Mouse (Mus musculus) heart, embryonic 14.5 days (tissue): ENCODE measurements around the gene Tcp11x2. TPM values are rescaled to one million over a fixed set of nuclear protein-coding genes. Genes with fewer than 3 reads are reported as not detected.

Source experiments
- ATAC-seq: fragments of 200-750 bp; cut with Nextera tagmentation; 2 replicates; pipeline ENCODE4 v1.8.0; 2017; ENCODE audit warnings: low read depth, moderate TSS enrichment; ENCODE audit not compliant: insufficient number of reproducible peaks, insufficient read depth, low FRiP score
- H3K27ac ChIP-seq, 2 experiments: fragments of 200-500 bp in 1 of 2; fragments of 300-500 bp in 1 of 2; sonication (generic) in 1 of 2; replicated peaks in 1 of 2; 2 replicates each; pipeline ENCODE4 v1.5.1; 2012 to 2014; ENCODE audit warnings: low read depth in 2 of 2, low read length in 2 of 2, control low read depth in 1 of 2, mild to moderate bottlenecking in 1 of 2, mixed read lengths in 1 of 2; ENCODE audit not compliant: control insufficient read depth in 1 of 2, insufficient read depth in 1 of 2
- H3K27me3 ChIP-seq: fragments of 300-500 bp; sonication (generic); 2 replicates; pipeline ENCODE4 v1.6.1; 2014; ENCODE audit warnings: mild to moderate bottlenecking, low read length, control low read depth; ENCODE audit not compliant: control insufficient read depth, insufficient read depth
- H3K36me3 ChIP-seq: fragments of 300-500 bp; sonication (generic); 2 replicates; pipeline ENCODE4 v1.6.1; 2014; ENCODE audit warnings: mild to moderate bottlenecking, control low read depth, low read length, mixed read lengths; ENCODE audit not compliant: control insufficient read depth, insufficient read depth
- H3K4me1 ChIP-seq, 2 experiments: fragments of 200-500 bp in 1 of 2; fragments of 300-500 bp in 1 of 2; sonication (generic) in 1 of 2; 2 replicates each; pipeline ENCODE4 v1.6.1; 2012 to 2014; ENCODE audit warnings: low read length in 2 of 2, control low read depth in 1 of 2, mixed read lengths in 1 of 2; ENCODE audit not compliant: control insufficient read depth in 2 of 2, insufficient read depth in 2 of 2
- H3K4me2 ChIP-seq: fragments of 300-500 bp; sonication (generic); 2 replicates; pipeline ENCODE4 v1.6.1; 2014; ENCODE audit warnings: mild to moderate bottlenecking, low read length
- H3K4me3 ChIP-seq, 2 experiments: fragments of 200-500 bp in 1 of 2; fragments of 300-500 bp in 1 of 2; sonication (generic) in 1 of 2; 2 replicates each; pipeline ENCODE4 v1.5.1; 2012 to 2014; ENCODE audit warnings: low read length in 2 of 2, mild to moderate bottlenecking in 2 of 2, control low read depth in 1 of 2, low read depth in 1 of 2, moderate library complexity in 1 of 2; ENCODE audit not compliant: control insufficient read depth in 1 of 2, insufficient read depth in 1 of 2
- H3K9ac ChIP-seq: fragments of 300-500 bp; sonication (generic); 2 replicates; pipeline ENCODE4 v1.6.1; 2014; ENCODE audit warnings: mild to moderate bottlenecking, low read length
- H3K9me3 ChIP-seq: fragments of 300-500 bp; sonication (generic); 2 replicates; pipeline ENCODE4 v1.6.1; 2016; ENCODE audit warnings: low read length, control low read depth; ENCODE audit not compliant: control insufficient read depth
- WGBS: fragments of 180-500 bp; shearing (Covaris S2); extraction: QIAGEN DNeasy Blood & Tissue Kit; methylation state at CpG from one replicate; pipeline ENCODE4 v1.1.7; 2014; 5-methylcytosine and 5-hydroxymethylcytosine counted together
- polyA plus RNA-seq: library from polyadenylated mRNA; unstranded; fragments of >200 nt; fragmentation: Nextera tagmentation; extraction: Ambion mirVana; gene quantifications from 2 replicates; pipeline ENCODE4 v1.2.1, GENCODE M21; 2014

Tcp11x2 gene
- polyA plus RNA-seq, 1 experiment from 2014 or later, result not detected

DNA sequence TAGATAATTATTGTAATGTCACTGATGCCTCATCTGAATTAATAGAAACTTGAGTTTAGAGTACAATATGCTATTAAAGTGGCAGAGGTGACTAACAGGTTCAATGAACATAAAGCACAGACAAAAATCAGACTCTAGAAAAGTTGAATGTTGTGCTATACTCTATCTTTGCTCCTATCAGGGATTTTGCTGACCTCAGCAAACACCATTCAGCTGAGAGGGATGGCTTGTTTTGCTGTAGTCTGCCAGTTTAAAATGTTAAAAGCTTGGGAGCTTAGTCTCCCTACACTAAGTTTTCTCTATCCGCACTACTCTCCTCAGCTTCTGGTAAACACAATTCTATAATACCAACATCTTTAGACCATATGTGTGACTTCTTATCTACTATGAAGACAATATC, 9.5 kb upstream of the Tcp11x2 start:
- Histone ChIP-seq H3K4me2 (no peak overlapping the region), H3K9ac (no peak overlapping the region), H3K36me3 (no peaks in the 10 kb centered on the region), H3K4me1 (no peaks in the 10 kb centered on the region), H3K4me3 (no peak overlapping the region), H3K27me3 (no peaks in the 10 kb centered on the region), H3K27ac (no peak overlapping the region), H3K9me3 (no peaks in the 10 kb centered on the region)
- ATAC-seq, result no peak
- WGBS, result 78% methylated on average over 1 of the region's 1 CpGs

DNA sequence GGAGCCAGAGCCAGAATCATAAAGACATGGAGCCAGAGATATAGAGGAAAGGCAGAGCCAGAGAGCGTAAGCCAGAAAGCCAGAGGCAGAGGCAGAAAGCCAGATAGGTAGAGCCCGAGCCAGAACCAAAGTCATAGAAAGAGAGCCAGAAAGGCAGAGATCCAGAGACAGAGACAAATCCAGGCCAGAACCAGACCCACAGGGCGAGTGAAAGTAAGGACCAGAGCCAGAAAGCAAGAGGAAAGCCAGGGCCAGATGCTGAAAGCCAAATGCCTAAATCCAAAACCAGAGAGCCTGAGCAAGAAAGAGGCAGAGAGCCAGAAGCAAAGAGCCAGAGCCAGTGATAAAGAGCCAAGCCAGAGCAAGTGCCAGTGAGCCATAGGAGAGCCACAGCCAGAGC, 5.8 kb downstream of the Tcp11x2 start:
- ATAC-seq, result no peak
- Histone ChIP-seq H3K4me3 (no peak overlapping the region), H3K4me1 (no peaks in the 10 kb centered on the region), H3K9ac (no peak overlapping the region), H3K27me3 (no peaks in the 10 kb centered on the region), H3K27ac (no peak overlapping the region), H3K4me2 (no peak overlapping the region), H3K36me3 (no peaks in the 10 kb centered on the region), H3K9me3 (no peaks in the 10 kb centered on the region)
- WGBS, result 67% methylated on average over 3 of the region's 3 CpGs

DNA sequence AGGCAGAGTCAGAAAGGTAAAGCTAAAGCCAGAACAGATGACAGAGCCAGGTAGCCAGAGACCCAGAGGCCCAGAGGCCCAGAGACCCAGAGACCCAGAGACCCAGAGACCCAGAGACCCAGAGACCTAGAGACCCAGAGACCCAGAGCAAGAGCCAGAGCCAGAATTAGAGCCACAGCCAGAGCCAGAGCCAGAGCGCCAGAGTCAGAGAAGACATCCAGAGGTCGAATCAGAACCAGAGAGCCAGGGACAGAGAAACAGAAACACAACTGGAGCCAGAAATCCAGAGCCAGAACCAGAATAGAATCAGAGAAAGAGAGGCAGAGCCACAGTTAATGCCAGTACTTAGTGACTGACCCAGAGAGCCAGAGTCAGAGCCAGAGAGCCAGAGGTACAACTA, 11.7 kb downstream of the Tcp11x2 start:
- no peak for ATAC-seq
- Histone ChIP-seq H3K9me3 (no peaks in the 10 kb centered on the region), H3K27me3 (no peaks in the 10 kb centered on the region), H3K4me3 (no peak overlapping the region), H3K9ac (no peak overlapping the region), H3K4me1 (no peaks in the 10 kb centered on the region), H3K27ac (no peak overlapping the region), H3K36me3 (no peaks in the 10 kb centered on the region), H3K4me2 (no peak overlapping the region)
- 69% methylated on average over 2 of the region's 2 CpGs for WGBS

DNA sequence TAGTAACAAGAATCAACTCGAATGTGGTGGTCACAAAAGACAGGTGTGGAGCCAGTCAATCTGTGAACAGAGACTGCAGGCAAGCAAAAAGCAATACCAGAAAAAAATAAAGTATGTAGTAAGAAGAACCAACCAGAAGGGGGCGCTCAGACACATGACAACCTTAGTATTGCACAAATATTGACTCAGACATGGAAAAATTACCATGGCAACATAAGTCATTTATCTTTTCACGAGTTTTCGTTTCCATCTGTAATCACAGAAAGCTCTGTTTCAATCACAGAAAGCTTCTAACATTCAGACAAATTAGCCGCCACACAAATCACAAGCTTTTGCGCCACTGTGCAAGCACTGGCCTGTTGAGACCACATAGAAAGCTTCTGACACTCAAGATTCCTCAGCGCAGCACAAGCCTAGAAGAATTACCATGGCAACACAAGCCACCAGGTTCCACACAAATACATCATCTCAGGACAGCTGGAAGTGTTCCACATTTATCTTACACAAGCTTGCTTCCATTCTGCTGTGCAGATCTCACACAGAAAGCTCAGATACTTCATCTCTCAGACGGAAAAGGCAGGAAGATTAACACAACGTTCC, 41.3 kb downstream of the Tcp11x2 start:
- Histone ChIP-seq H3K9ac (no peak overlapping the region), H3K27me3 (no peaks in the 10 kb centered on the region), H3K4me2 (no peak overlapping the region), H3K36me3 (no peaks in the 10 kb centered on the region), H3K27ac (no peak overlapping the region), H3K4me1 (no peaks in the 10 kb centered on the region), H3K9me3 (no peaks in the 10 kb centered on the region), H3K4me3 (no peak overlapping the region)
- no peak for ATAC-seq
- WGBS, result 41% methylated on average over 9 of the region's 9 CpGs

DNA sequence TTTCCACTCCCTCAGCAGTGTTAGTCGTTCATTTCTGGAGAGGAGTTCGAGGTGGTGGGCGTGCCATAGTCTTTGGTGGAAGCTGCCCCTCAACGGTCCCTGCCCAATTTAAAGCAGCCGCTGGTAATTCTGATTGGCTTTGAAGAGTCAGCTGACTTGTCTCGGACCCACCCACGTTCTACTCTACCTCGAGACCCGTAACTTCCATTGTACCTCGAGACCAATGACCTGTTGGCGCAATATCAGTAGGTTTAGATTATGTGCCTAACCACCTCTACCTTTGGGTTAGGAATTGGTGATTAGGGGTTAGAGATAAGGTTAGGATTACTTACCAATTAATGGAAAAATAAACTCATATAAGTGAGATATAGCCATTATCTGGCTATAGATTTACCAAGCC, 66.0 kb downstream of the Tcp11x2 start, which contains the start of gene Prame:
Prame (minus strand) TSS at position 101 of the 400 bp plus-strand sequence.
- Histone ChIP-seq H3K4me1 (no peaks in the 10 kb centered on the region), H3K27me3 (no peaks in the 10 kb centered on the region), H3K36me3 (no peaks in the 10 kb centered on the region), H3K9ac (no peak within 1 kb of the TSS), H3K27ac (no peak within 1 kb of the TSS), H3K9me3 (no peaks in the 10 kb centered on the region), H3K4me3 (no peak within 1 kb of the TSS), H3K4me2 (no peak within 1 kb of the TSS)
- ATAC-seq, result no peak
- 79% methylated on average over 11 of the region's 11 CpGs for WGBS

Other genes starting within 250 kb of the Tcp11x2 start
- not detected in 2 replicates for gene AV320801, start 199.2 kb downstream of the Tcp11x2 start, polyA plus RNA-seq
- gene Nxf7, start 95.0 kb downstream of the Tcp11x2 start, polyA plus RNA-seq, result 0.30 and 0.32 TPM in 2 replicates
- gene Prame, start 66.1 kb downstream of the Tcp11x2 start, polyA plus RNA-seq, result not detected in 2 replicates
- not detected in 2 replicates for gene Tmsb15a, start 31.5 kb upstream of the Tcp11x2 start, polyA plus RNA-seq
- gene Armcx5, start 48.9 kb upstream of the Tcp11x2 start, polyA plus RNA-seq, result 7.2 and 9.9 TPM in 2 replicates
- 37.7 and 37.9 TPM in 2 replicates for gene Gprasp1, start 48.9 kb upstream of the Tcp11x2 start, polyA plus RNA-seq
- 64.4 and 65.9 TPM in 2 replicates for gene Bhlhb9, start 103.8 kb upstream of the Tcp11x2 start, polyA plus RNA-seq
- gene Gprasp2, start 145.2 kb upstream of the Tcp11x2 start, polyA plus RNA-seq, result 20.7 and 21.5 TPM in 2 replicates